Mouse (Mus musculus): ENCODE measurements at regions not wholly inside any gene's neighbourhood (a gene's known extent, or its start where the extent isn't known, plus 50 kb on each side); places are given as distances from the start of the nearest gene placed in this dataset.

GRCm38 (mm10) chr14:24550763-24551471 is 64.0 kb downstream of the Rps24 start:
- ATAC-seq (replicated peaks; ENCODE audit: poor library complexity): no peak

DNA sequence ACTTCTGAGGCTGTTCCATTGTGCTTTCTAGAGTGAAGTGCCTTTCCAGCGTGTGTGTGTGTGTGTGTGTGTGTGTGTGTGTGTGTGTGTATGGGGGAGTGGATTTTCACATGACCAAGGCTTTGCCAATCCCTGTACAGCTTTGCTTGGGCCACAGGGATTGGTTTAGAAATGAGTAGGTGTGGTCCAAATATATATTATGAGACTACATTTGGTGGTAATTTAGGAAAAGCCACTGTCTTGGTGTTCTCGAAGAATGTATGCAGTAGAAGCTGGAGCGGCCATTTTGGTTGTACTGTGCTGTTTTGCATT is 64.5 kb downstream of the Rps24 start:
- no peak for ATAC-seq (replicated peaks; ENCODE audit: poor library complexity)

GRCm38 (mm10) chr14:24564801-24565624 is 78.1 kb downstream of the Rps24 start:
- no peak for ATAC-seq (replicated peaks; ENCODE audit: poor library complexity)

GRCm38 (mm10) chr14:24565718-24566322 is 78.9 kb downstream of the Rps24 start:
- ATAC-seq (replicated peaks; ENCODE audit: poor library complexity): no peak

DNA sequence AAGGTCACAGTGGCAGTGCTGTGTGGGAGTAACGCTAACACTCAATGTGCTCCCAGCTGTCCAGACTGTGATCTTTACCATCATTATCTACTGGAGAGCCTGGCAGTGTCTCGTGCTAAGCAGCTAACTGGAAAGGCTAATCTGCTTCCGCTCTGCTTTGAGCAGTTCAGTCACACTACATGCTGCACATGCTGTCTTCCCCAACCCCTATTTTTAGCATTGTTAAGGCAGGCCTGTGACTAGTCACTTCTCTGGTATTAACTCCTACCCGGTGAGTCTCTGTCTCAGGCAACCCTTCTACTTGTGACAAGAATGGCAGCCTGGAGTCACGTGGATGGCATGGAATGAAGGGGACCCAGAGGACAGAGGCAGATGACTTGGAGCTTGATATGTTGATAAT is 88.2 kb downstream of the Rps24 start:
- no peak for ATAC-seq (replicated peaks; ENCODE audit: poor library complexity)

GRCm38 (mm10) chr14:24578535-24579111 is 91.7 kb downstream of the Rps24 start:
- ATAC-seq (replicated peaks; ENCODE audit: poor library complexity): no peak

- no peak for ATAC-seq (replicated peaks; ENCODE audit: poor library complexity)
These were observed 92.3 kb downstream of the Rps24 start for GRCm38 (mm10) chr14:24579153-24579795.

GRCm38 (mm10) chr14:24586133-24586908 is 99.4 kb downstream of the Rps24 start:
- peak; percentile 77 for ATAC-seq (replicated peaks; ENCODE audit: poor library complexity)

GRCm38 (mm10) chr14:24586982-24587672 is 100.2 kb downstream of the Rps24 start:
- no peak for ATAC-seq (replicated peaks; ENCODE audit: poor library complexity)

DNA sequence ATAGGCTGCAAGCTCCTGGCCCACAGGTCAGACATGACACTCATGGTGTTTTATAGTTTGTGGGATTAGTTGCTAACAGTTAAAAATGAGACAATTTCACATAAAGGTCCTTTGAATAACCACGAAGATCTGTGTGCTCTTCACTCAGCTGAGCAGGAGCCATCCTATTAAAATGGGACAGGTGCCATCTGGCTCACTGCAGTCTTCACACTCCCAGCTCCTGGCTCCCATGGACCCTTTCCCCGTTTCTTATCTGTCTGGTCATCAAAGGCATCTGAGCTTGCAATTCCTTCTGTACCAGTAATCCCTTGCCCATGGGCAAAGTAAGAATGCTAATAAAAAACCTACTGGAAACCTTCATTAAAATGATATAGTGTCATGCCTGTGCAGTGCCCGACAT is 101.1 kb downstream of the Rps24 start:
- ATAC-seq (replicated peaks; ENCODE audit: poor library complexity): no peak

GRCm38 (mm10) chr14:24606444-24607173 is 119.7 kb downstream of the Rps24 start:
- no peak for ATAC-seq (replicated peaks; ENCODE audit: poor library complexity)

DNA sequence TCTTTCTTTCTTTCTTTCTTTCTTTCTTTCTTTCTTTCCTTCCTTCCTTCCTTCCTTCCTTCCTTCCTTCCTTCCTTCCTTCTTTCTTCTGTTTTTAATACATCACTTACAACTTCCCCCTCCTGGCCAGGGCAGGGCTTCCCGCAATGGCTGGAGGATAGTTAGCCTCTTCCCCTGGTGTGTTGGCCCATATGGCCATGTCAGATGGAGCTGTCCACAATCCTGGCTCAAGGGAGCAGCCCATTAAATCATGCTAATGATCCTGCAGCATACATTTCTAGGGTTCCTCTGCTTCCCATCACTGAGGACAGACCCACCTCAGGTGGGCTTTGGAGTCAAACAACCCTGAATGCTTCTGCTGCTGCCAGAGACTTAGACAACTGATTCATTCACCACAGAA is 121.4 kb downstream of the Rps24 start:
- no peak for ATAC-seq (replicated peaks; ENCODE audit: poor library complexity)

DNA sequence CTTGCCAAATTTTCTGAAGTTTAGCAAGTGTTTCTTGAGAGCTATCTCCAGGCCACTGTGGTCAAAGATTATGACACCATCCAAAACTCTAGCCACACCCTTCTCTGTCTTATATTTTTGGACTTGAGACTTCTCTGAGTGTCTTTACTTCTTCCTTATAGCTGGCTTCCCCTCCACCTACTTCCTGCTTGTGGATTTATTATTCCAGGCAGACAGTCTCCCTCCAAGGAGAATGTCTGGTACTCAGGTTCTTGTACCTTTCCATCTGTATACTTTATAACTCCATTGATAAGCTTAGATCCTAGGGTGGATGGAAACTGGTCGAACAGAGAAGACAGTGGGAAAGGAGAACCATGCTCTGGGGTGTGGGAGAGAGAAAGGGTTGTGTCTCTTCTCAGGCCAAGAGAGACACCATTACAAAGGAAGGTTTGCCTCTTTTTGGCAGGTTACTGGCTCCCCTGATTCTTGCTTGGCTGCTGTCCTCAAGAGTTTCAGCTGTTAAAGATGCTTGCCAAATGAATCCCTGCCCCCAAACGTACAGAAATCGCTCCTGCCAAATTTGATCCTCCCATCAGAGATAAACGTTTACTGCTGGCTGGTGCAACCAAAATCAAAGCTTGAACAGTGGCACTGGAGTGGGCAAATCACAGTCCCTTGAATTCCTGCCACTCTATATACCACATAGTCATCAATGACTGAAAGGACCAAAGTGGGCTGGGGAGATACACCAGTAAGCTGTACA is 125.5 kb downstream of the Rps24 start:
- no peak for ATAC-seq (replicated peaks; ENCODE audit: poor library complexity)

GRCm38 (mm10) chr14:24615776-24616175 is 128.9 kb downstream of the Rps24 start:
- no peak for ATAC-seq (replicated peaks; ENCODE audit: poor library complexity)

DNA sequence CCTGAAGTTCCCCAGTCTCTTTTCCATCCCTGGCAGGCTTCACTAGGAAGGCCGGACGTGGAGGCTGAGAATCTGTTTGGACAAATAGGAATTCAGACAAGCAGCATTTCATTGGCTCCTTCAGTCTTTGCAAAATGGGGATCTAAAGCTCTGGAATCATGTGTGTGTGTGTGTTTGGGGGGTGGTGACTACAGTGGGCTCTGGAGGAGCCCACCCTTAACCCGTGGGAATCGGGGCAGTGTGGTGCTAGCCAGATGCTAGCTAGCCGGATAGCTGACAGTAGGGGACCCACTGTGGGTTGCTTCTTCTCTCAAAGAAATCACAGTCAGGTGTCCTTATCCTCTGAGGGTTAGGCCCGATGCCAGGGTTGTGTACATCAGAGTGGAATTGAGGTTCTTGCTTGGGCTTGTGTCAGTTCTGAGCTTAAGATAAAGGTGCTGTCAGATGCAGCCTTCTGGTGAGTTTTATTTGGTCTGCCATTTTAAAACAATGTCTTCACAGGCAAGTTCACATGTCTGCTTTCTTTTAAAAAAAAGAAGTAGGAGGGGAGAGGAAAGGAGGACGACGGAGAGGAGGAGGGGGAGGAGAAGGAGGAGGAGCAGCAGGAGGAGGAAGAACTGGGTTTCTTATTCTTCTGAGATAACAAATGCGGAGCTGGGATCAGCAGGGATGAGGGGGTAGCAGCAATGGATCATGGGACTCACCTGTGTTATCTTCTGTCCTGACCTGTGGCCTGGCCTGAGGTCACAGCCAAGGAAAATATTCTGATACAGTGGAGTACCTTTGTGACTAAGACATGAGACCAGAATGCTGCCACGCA is 129.6 kb downstream of the Rps24 start:
- no peak for ATAC-seq (replicated peaks; ENCODE audit: poor library complexity)

GRCm38 (mm10) chr14:24617126-24617375 is 130.1 kb downstream of the Rps24 start:
- ATAC-seq (replicated peaks; ENCODE audit: poor library complexity): no peak

DNA sequence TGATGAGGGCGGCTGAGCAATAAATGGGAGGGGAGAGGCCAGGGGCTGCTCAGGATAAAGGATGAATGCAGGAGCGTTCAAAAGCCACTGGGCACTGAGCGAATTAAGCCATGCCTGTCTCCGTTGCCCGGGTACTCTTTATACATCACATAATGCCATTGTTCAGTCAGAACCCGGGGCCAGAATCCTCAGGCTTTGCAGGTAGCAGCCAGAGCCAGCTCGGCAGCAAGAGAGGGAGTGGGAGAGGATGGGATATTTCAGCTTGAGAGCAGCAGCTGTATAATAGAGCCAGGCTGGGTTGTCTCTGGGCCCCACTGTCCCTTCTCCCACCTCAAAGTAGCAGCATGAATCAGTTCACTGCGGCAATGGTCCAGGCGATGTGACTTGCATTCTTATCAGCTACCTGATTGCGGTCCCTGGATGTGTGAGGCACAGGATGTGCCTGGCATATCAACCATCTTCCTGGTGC is 130.5 kb downstream of the Rps24 start:
- no peak for ATAC-seq (replicated peaks; ENCODE audit: poor library complexity)

All from megakaryocyte progenitor cell, adult 5-6 weeks (primary cell).